Comparison of ENCODE assay signal across 8 mouse cellular contexts in genomic region chr2:30471795-30472720, GRCm38 (mm10). TPM values are rescaled to one million over a fixed set of nuclear protein-coding genes. Genes with fewer than 3 reads are reported as not detected.
DNase-seq lines count a peak whose midpoint lies in the region; ATAC-seq lines count a peak whose summit lies in the region.

No protein-coding gene starts in this region.

- intact Hi-C loops in left cerebral cortex, postnatal 14 days (cut with DNase I): loop anchor here (2.0 to 5.0 kb wide), 7 partner anchors 31 to 323 kb away; partner anchors contain the start of gene Cstad

- ATAC-seq in megakaryocyte progenitor cell, adult 5-6 weeks (replicated peaks; ENCODE audit: poor library complexity): peak; percentile 56

- peak; percentile 96 for DNase-seq in NIH3T3 (ENCODE audit: low read depth)
- peak; percentile 61 to 71 for DNase-seq in cerebellum, postnatal 25 days
- peak; percentile 71 for DNase-seq in gastrocnemius, postnatal 10 days
- peak; percentile 78 for DNase-seq in induced T-regulatory cell, adult 2 months (ENCODE audit: low read depth)
- peak; percentile 66 to 71 for DNase-seq in left cerebral cortex, postnatal 14 days (ENCODE audit: low spot score in 2 of 2)
- DNase-seq in right cerebral cortex, postnatal 36 days (ENCODE audit: low spot score in 2 of 2): peak; percentile 77 to 81
- DNase-seq in yolk sac, embryonic 10.5 days (ENCODE audit: low spot score): peak; percentile 93

RNA-seq across cellular contexts. Expression of gene Ier5l, which starts 2.0 kb away (rescaled TPM):
- 1 to 10 TPM; 4.8 to 7.4 TPM for total RNA-seq in gastrocnemius, postnatal 10 days (2021)
- total RNA-seq in left cerebral cortex, postnatal 14 days (2021): 10 to 100 TPM; 12.7 to 15.1 TPM
- total RNA-seq in megakaryocyte progenitor cell, adult 5-6 weeks (2015): 0.07 and 0.12 TPM in 2 replicates
- 0.10 and 0.96 TPM in 2 replicates for total RNA-seq in megakaryocyte progenitor cell, adult 5-6 weeks (2017)

RNA-seq across cellular contexts. Expression of gene Ptpa, which starts 56.2 kb away (rescaled TPM):
- 100 to 1,000 TPM in 1 of 2 experiments, 10 to 100 TPM in 1; 95.1 to 101 TPM for total RNA-seq in gastrocnemius, postnatal 10 days (2021)
- total RNA-seq in left cerebral cortex, postnatal 14 days (2021): 100 to 1,000 TPM; 143 to 147 TPM
- total RNA-seq in megakaryocyte progenitor cell, adult 5-6 weeks (2015): 75.9 and 90.4 TPM in 2 replicates
- 63.0 and 63.3 TPM in 2 replicates for total RNA-seq in megakaryocyte progenitor cell, adult 5-6 weeks (2017)

RNA-seq across cellular contexts. Expression of gene Crat, which starts 56.4 kb away (rescaled TPM):
- total RNA-seq in gastrocnemius, postnatal 10 days (2021): 100 to 1,000 TPM; 228 to 262 TPM
- 10 to 100 TPM; 45.5 to 47.1 TPM for total RNA-seq in left cerebral cortex, postnatal 14 days (2021)
- total RNA-seq in megakaryocyte progenitor cell, adult 5-6 weeks (2015): 21.2 and 31.7 TPM in 2 replicates
- total RNA-seq in megakaryocyte progenitor cell, adult 5-6 weeks (2017): 8.4 and 9.1 TPM in 2 replicates

Comparison
In these comparisons a context has a peak if more than half of its experiments do, and no peak if none do; other contexts are left out.
1. Peak in every context shown above with its lines: DNase-seq and ATAC-seq.
2. RNA of gene Crat, which starts 56.4 kb away (total RNA-seq): 228 to 262 TPM in gastrocnemius, postnatal 10 days; 45.5 to 47.1 TPM in left cerebral cortex, postnatal 14 days and 8.4 to 31.7 TPM in megakaryocyte progenitor cell, adult 5-6 weeks; every median in the first group is over 4 times any median in the second.